Mouse (Mus musculus) CD4-positive, CD25-positive, alpha-beta regulatory T cell, adult 4 months (primary cell): ENCODE results near the gene Taf10. TPM values are rescaled to one million over a fixed set of nuclear protein-coding genes. Genes with fewer than 3 reads are reported as not detected.

Source experiments
- ATAC-seq: one replicate; pipeline ENCODE4 v1.8.0; 2017
- polyA plus RNA-seq, 2 experiments: library from polyadenylated mRNA; unstranded; fragments of 100-300 nt; shearing (Covaris generic); gene quantifications; one replicate each; pipeline ENCODE4 v1.2.1; 2017

Gene Taf10
- 10 to 100 TPM in 1 of 2 experiments, 1 to 10 TPM in 1; 8.0 to 18.7 TPM for polyA plus RNA-seq

DNA sequence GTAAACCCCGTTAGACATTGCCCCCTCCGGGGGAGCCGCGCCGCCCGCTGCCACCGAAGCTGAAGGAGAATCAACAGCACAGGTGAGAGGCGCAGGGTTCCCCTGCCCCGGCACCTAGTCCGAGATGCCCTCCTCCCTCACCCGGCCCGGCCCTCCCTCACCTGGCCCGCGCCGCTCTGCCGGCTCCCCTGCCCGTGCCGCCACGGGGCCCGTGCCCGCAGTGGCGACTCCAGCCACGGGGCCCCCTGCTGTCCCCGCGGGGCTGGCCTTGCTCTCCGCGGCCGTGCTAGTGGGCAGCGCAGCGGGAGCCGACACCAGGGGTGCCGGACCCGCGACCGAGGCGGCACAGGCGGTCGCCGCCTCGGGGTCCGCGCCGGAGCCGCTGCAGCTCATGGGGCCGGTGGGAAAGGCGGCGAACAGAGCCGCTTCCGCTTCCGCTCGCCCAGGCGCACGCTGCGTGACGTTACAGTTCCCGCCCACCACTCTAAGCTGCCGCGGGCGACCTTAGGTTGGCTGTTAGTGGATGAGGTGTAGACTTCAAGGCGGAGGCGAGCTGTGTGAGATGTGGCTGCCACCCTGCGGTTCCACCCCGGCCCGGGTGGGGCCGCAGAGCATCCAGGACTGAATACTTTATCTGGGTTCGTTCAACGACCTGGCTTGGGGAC, at the start of gene Taf10:
Gene Taf10, minus strand, starts transcription at position 436 of the 665 bp plus-strand sequence.
- ATAC-seq, result peak; percentile 100

DNA sequence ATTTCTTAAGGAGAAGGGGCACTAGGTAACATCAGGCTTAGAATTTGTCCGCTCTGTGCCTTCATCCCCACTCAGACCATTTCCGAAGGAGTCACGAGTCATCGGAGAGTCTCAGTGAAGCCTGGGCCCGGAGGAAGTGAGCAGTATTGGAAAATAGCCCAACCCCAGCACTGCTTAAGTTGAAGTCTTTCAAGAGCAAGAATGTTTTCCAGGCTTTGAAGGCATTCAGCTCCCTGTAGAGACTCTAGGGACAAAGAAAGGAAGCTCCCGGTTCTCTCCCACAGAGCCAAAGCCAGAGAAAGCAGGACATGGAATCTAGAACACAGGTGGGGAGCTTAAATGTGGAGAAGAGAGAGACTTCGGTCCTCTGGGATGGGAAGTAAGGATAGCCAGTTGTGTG, 49.5 kb upstream of the Taf10 start:
- ATAC-seq, result no peak

DNA sequence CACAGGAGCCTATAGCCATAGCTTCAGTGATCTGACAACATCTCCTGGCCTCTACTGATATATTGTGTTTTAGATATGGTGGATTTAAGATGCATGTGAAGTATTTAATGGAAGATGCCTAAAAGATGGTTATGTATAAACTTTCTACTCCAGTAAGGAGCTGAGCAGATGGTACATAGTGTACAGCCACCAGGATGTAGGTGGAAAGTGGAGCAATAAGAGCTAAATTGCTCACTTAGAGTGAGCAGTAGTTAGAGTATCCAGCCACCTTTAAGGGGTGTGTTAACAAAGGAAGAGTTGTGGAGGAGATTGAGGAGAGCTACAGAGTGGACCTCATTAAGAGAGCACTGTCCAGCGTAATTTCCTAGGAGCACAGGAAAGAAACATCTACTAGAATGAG, 47.0 kb upstream of the Taf10 start:
- ATAC-seq, result no peak

DNA sequence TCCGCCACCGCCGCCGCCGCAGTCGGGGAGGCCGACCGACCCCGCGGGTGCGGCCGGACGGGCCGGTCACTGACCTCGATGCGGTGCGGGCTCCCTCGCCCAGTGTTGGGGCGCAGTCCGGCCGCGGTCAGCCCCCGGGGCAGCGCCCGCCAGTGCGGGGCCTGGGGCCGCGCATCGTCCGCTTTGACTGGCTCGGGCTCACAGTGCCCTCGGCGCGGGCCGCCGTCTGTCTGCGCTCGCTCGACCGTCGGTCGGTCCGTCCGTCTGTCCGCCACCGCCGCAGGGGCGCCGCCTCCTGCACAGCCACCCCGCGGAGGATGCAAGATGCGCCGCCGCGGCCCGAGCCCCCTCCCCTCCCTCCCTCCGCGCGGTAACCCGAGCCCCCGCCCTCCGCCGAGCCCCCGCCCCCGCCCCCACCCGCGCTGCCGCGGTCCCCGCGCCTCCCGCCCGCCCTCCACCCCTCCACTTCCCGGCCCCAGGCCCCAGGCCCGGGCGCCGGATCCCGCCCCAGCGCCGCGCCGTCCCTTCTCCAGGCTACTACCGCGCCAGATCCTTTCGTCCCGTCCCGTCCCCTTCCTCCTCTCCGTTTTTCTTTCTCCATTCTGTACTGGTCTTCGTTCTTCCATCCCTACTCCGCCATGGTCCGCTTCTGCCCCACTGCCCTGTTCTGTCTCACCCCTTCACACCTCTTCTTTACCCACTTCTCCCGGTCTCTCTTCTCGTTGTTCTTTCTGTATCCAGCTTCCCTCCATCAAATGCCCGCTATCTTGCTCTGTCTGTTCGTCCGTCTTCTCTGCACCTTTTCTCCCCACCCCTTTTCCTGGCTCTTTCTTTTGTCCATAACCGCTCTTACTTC, 43.4 kb upstream of the Taf10 start, which contains the start of gene Dchs1:
Gene Dchs1, minus strand, starts transcription at position 370 of the 856 bp plus-strand sequence.
- ATAC-seq, result peak; percentile 49

DNA sequence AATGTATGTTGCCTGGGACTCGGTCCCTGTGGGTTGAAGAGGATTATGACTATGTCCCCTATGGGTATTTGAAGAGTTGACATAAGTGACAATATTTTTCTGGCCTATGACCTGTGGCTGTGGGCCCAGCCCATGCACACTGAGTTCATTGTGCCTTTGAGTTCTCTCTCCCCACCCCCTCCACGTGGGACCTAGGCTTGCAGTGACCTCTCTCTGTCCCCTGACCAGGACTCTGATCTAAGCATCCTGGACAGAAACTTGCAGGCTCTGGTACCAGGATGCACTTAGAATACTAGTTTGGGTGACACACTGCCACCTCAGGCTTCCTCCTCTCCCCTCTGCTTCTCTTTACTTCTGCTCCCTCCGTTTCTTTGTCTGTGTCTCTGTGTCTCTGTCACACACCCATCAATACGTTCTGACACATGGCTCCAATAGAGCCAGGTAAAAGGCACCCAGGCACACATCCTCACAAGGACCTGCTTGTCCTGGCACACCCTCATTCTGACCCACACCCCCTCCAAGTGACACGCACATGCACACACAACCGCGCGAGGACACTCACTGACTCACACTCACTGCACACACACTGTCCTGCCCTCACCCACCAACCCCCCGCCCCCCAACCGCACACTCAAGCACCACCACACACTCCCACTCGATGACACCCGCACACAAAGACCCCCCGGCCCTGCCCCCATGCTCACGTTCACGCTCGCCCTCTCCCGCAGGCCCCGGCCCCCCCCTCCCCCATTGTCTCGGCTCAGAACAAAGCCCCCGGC, 42.5 kb upstream of the Taf10 start:
- no peak for ATAC-seq

DNA sequence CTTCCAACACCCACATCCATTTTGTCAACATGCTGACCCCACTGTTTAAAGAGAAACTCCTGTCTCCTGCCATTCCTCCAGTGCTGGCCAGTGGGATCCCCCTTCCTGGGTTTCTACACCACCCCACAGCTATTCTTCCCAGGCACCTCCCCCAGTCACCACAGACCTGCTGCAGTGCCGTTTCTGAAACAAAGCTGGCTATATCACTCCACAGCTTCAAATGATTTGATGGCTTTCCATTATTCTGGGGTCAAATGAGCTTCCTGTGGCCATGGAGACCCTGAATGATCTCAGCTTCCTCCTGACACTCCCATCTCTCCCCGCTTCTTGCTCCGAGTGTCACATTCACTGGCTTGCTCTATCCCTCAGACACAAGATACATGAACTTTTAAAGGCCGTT, 40.4 kb upstream of the Taf10 start:
- no peak for ATAC-seq

DNA sequence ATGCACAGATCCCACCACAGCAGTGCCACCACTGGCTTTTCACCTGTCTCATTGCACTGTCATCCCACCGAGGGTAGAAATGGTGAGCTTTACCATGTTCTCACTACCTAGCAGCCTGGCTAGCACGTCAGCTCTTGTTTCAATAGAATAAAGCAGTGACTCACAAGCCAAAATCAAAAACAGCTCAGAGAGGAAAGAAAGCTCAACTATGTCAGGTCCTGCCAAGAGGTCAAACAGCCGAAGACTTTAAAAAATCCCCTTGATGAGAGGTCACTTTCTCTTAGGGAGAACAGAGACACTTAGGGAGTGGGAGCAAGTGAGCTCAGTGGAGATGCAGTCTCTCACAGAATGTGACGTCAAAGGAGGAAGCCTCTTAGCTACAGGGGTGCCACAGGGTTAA, 39.7 kb upstream of the Taf10 start:
- no peak for ATAC-seq

DNA sequence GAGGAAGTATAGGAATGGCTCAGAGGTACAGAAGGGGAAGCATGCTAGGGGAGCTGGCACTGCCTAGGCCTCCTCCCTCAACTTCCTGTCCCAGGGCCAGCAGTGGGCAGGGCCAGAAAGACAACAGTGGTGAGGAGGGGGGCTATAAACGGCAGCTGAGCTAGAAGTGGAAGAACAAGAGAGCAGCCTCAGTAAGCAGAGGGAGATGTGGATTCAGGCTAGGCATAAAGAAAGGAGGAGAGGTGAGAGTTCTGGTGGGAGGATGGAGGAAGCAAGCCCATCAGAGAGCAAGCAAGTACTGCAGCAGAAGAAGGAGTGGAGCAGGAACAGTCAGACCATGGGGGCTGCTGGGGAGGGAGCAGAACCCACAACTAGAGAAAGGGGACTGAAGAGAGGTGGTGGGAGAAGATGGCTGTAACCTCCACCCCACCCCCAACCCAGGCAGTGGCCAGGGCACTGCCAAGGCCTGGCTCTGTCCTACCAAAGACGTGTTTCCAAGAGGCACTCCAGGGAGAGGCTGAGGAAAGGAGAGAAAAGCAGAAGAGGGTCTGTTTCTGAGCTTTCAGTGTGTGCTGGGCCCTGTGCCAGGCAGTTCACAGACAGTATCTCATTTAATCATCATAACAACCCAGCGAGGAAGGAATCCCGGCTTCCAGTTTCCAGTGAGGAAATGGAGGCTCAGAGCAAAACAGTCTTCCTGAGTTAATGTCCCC, 34.5 kb upstream of the Taf10 start:
- peak; percentile 56 for ATAC-seq

DNA sequence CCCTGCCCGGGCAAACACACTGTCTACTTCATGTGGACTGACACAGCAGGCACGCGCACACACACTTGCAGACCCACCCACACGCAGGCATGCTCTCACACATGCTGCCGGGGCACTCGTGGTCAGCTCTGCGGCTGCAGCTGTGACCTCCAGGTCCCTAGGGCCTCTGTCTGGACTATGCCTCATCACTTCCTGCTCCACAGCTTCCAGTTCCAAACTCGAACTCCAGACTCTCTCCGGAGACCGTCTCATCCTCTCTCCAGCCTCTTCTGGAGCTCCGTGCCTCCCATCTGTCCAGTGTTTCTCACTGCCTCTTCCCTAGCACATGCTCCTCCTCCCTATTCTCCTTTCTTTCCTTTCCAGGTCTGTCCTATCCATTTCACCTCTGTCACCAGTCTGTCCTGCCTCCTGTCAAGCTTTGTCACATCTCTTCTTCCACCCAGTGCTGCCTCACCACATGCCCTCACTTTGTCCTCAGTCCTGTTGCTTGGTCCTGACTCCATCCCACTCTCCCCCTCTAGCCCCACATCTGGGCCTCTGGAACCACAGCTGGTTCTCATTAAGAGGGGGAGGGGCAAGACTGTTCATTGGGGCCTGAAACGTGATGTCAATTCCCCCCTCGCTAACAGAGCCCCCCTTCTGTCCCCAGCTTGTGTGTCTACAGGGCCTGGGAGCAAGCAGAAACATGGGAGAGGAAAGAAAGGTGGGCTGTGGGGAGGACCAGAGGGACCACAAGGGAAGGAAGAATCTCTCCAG, 33.8 kb upstream of the Taf10 start:
- peak; percentile 39 for ATAC-seq

DNA sequence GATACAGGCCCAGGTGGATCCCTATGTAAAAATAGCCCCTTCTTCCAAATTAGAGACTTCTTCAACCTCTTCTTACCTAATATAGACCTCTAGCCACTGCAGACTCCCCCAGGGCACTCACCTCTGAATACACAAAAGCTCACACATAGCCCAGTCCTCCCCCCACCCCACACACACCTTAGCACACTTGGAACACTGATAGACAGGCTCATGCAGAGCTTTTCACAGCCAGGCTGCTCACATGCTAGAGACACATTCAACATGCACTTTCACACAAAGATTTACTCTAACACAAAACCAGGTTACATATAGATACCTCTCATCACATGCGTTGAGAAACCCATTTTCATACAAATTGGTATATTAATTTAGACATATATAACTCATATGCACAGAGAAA, 33.2 kb upstream of the Taf10 start:
- no peak for ATAC-seq

DNA sequence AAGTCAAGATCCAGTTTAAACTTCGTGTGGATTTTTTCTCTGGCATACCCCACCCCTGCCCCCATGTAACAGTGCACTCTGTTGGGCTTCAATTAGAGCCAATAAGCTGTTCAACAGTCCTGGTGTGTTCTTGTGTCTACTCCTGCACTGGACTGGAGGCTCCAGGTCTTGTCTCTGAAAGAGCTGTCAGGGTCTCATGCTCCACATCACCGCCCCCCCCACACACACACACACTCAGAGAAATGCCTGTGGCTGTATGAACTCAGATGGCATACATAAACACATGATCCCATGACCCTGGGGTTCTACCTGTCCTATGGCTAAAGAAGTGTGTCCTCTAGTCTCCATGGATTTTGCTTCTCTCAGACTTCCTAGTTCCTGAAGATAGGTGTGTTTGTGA, 31.9 kb upstream of the Taf10 start:
- no peak for ATAC-seq

DNA sequence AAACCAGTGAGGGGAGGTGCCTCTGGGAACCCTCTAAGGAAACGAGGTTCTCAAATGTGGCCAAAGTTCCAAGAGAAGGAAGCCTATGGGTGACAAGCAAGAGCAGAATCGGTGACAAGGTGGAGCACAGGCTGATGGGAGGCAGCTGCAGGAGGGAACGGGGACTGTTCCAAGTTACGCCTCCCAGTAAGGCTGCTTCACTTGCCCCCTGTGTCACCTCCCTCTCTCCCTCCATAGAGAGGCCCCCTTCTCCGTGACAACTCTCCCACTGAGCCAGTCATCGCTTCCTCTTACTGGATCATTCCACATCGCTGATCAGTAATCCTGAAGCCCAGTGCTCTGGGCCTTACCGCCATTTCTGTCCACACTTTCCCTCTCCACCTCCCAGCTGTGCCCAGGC, 30.5 kb upstream of the Taf10 start:
- no peak for ATAC-seq

DNA sequence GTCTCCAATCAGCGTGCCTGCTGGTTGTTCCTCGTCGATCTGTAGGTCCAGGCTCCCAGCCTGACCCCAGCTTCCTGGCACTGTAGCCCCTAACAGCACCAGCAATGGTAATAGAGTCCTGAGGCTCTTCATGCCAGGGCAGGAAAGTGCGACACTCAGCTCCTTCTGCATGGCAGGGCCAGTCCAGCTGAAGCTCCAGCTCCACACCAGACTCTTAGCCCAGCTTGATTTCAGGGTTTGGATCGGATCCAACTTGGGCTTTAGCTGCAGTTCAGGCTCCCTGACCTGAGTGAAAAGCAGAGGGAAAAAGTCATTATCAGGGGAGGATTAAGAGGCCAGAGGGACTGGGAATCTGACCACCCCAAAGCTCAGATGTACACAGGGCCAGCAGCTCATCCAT, 28.9 kb upstream of the Taf10 start:
- ATAC-seq, result no peak

DNA sequence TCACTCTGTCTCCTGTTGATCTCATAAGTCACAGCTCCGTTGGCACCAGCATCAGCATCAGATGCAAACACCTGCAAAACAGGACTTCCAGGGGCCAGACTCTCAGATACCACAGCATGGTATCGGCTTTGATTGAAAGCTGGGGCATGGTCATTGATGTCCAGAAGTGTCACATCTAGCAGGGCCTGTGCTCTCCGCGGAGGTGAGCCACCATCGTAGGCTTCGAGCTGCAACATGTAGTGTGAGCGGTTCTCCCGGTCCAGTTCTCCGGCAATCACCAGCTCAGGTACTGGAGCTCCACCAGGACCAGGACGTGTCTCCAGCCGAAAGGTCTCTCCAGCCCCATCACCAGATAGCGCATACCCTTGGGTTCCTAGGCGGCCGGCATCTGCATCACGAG, 28.2 kb upstream of the Taf10 start:
- no peak for ATAC-seq

DNA sequence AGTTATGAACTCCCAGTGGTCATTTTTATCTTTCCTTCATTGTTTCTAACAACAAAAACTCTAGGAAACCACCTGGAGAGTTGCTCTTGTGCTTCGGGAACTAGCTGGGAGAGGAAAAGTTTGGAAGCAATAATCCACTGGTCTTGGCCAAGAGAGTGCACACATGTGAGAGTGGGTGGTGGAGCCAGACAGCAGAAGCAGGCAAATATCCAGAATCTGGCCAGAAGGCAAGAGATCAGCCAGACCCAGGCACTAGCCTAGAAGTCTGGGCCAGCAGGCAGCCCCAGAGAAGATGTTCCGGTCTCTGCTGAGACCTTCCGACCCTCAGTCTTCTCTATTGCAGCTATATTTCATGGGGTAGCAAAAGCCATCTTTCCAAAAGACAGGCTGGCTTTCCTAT, 25.8 kb upstream of the Taf10 start:
- no peak for ATAC-seq

DNA sequence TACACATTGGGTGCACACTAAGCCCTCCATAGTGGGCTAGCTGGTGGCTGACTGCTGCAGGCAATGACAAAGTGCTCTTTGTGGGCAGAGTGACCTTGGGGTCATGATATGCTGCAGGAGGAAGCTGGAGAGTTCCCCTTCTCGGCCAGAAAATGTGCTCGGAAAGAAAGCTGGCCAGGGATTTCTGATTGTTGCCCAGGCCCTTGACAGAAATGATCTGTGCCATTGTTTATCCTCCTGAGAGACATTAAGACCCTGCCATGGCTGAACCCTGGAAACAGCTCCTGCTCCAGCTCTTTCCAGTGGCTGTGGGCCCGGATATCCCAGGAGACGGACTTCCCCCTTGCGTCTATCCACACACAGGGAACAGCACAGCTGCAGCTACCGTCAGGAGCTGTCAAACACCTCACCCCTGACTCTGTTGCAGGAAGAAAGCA, 23.6 kb upstream of the Taf10 start:
- ATAC-seq, result no peak

DNA sequence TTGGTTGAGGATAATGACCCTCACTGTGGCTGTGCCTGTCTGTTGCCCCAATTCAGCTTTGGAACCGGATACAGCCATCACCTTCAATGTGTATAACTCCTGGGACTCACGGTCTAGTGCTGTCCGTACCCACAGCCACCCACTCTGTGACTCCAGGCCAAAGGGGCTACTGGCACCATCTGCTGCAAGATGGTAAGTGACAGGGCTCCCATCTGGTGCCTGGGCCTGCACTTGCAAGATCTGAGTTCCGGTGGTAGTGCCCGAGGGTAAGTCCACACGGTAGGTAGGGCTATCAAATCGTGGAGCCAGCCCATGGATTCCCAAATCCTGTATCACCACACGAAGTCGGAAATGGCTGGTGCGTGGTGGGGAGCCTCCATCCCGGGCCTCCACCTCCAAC, 20.2 kb upstream of the Taf10 start:
- no peak for ATAC-seq

DNA sequence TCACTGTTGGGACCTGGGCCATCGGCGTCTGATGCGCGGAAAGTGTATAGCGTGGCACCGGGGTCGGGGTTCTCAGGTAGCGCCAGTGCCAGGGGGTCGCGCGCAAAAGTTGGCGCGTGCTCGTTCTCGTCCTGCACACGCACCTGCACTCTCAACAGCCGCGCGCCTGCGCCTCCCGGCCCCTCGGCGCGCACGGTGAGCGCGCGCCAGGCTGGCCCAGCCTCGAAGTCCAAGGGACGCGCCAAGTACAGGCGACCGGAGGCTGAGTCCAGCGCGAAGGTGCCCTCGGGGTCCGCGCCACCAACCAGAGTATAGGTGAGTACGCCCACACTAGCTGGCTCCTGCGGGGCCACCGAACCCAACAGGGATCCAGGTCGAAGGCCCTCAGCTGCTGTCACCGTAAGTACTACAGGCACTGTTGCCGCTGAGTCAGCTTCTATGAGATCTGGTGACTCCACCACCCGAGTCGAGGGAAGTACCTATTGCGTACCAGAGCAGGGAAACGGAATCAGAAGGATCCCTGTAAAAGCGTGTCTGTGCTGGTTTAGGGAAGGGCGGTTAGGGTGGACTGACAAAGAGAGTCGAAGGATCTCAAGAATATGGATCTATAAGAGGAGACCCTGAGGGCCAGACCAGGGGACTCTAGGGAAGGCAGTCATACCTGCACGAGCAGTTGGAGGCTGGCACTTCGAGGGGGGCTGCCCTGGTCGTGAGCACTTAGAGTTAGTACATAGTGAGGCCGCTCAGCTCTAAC, 18.5 kb upstream of the Taf10 start:
- ATAC-seq, result no peak

DNA sequence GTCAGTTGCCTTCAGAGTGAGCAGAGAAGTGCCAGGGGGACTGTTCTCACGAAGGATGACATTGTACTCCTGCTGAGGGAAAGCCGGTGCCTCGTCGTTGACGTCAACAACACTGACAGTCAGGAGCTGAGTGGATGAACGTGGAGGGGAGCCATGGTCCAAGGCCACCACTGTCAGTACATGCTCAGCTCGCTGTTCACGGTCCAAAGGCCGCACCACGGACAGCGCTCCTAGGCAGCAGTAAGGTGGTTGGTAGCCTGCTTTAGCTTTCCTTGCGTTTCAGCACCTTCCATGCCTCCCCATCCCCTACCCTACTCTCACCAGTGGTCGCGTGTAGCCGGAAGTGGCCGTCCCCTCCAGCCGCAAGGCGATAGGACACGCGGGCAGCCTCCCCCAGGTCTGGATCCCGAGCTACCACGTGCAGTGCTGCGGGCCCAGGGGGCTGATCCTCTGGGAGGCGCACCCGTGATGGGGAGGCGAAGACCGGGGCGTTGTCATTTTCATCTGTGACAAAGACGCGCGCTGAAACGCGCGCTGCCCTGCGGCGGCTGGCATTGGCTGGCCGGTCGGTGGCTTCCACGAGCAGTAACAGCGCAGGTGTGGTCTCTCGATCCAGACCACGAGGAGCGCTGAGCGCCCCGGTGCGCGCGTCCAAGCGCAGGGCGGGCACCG, 17.8 kb upstream of the Taf10 start:
- no peak for ATAC-seq

DNA sequence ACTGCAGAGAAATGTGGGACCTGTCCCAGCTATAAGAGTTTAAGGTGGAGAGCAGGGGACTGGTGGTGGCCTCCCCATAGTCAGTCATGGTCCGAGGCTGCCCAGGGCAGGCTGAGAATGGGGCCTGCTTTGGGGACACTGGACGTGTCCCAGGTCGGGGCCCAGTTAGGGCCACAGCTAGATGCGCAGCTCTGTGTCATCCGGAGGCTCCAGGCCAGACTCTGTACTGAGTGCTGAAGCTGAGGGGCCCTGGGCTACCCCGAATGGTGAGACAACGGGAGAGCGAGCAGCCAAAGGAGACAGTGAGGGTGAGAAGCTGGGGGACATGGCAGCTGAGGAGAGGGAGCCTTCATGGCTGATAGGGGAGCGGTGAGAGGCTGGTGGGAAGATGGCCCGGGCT, 9.1 kb upstream of the Taf10 start:
- no peak for ATAC-seq
